ENCODE assay signal across 32 mouse cellular contexts in the genomic region with DNA sequence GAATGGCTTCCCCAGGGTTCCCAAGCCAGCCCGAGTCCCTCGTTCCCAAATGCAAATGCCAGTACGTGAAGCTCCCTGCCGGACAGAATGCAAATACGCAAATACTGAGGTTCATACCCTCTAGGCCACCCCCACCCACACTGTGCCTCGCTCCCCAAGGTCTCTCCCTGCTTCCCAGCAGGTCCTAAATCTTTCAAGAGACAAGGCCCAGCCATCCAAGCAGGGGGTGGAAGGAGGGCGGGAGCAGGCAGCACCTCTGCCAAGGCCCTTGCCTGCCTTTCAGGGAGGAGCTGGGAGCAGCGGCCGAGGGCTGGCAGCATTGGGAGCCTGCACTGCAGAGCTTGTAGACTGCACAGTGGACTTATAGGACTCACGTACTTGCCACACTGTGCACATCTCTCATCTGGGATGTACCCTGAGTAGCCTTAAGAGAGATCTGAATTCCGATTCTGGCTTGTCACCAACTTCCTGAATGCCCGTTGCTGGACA. TPM values are rescaled to one million over a fixed set of nuclear protein-coding genes. Genes with fewer than 3 reads are reported as not detected.
DNase-seq lines count a peak whose midpoint lies in the region; ATAC-seq and TF ChIP-seq lines count a peak whose summit lies in the region.
"Had no signal": no experiment of that assay in that cellular context is flagged by ENCODE, and none has a peak within 500 bp of the region (broad histone marks: within the 10 kb centered on the region; RNA-seq: fewer than 3 reads in every experiment).

A gene (plus strand): TSS at position 439 of the 489 bp plus-strand sequence.

- no peak within 1 kb of the TSS for H3K9ac ChIP-seq in forebrain, embryonic 12.5 days
- H3K9ac ChIP-seq: embryonic facial prominence, embryonic 15.5 days; hindbrain, embryonic 15.5 days; liver, embryonic 15.5 days; lung, embryonic 14.5 days; neural tube, embryonic 12.5 days had no signal

- H3K9me3 ChIP-seq in E14TG2a.4 (ENCODE audit: low read length) = no peaks in the 10 kb centered on the region
- H3K9me3 ChIP-seq in forebrain, embryonic 12.5 days = no peaks in the 10 kb centered on the region
- H3K9me3 ChIP-seq: embryonic facial prominence, embryonic 10.5 days; embryonic facial prominence, embryonic 15.5 days; hindbrain, embryonic 10.5 days; hindbrain, embryonic 15.5 days; liver, embryonic 15.5 days; neural tube, embryonic 12.5 days had no signal

- TF ChIP-seq CTCF in E14TG2a.4 (conservative IDR thresholded peaks at IDR 0.05; ENCODE audit: low read length) = no peak

- H3K27ac ChIP-seq in forebrain, embryonic 12.5 days = no peak within 1 kb of the TSS
- H3K27ac ChIP-seq: embryonic facial prominence, embryonic 10.5 days; embryonic facial prominence, embryonic 15.5 days; hindbrain, embryonic 10.5 days; hindbrain, embryonic 15.5 days; kidney, postnatal 0 days; liver, embryonic 15.5 days; neural tube, embryonic 12.5 days had no signal

- DNase-seq in NIH3T3 (ENCODE audit: low read depth) = peak; percentile 24
- DNase-seq in adrenal gland, adult 8-10 months = peak; percentile 87
- peak; percentile 28 to 40 for DNase-seq in adrenal gland, postnatal 4 days (ENCODE audit: low spot score in 2 of 2)
- no peak for DNase-seq in urinary bladder, postnatal 36 days (ENCODE audit: low spot score in 2 of 2)
- DNase-seq in spleen, postnatal 14 days (ENCODE audit: low spot score in 2 of 2) = no peak
- DNase-seq: B cell, adult 2 months; cerebellum, adult 8-10 months; cerebellum, postnatal 25 days; gastrocnemius, postnatal 14 days; heart, postnatal 14 days; kidney, adult 2 months; layer of hippocampus, postnatal 36 days; liver; lung, embryonic 14.5 days; lung, postnatal 14 days; right cerebral cortex, postnatal 4 days; thymus, postnatal 25 days had no signal

- no peak within 1 kb of the TSS for H3K4me2 ChIP-seq in forebrain, embryonic 12.5 days
- H3K4me2 ChIP-seq: embryonic facial prominence, embryonic 15.5 days; hindbrain, embryonic 15.5 days; liver, embryonic 15.5 days; lung, embryonic 14.5 days; midbrain, embryonic 11.5 days; neural tube, embryonic 12.5 days had no signal

- H3K36me3 ChIP-seq in E14TG2a.4 (ENCODE audit: insufficient read depth, low read length) = no peaks in the 10 kb centered on the region
- H3K36me3 ChIP-seq in forebrain, embryonic 12.5 days (replicated peaks) = no peaks in the 10 kb centered on the region
- H3K36me3 ChIP-seq: embryonic facial prominence, embryonic 10.5 days; embryonic facial prominence, embryonic 15.5 days; hindbrain, embryonic 10.5 days; hindbrain, embryonic 15.5 days; liver, embryonic 15.5 days; neural tube, embryonic 12.5 days had no signal

- peaks cover 59% of the 10 kb centered on the region for H3K27me3 ChIP-seq in E14TG2a.4 (ENCODE audit: insufficient read depth, low read length)
- H3K27me3 ChIP-seq in forebrain, embryonic 12.5 days = 0 out of 2 replicates have a peak, but pooled peaks cover 3% of the 10 kb centered on the region
- H3K27me3 ChIP-seq: embryonic facial prominence, embryonic 15.5 days; hindbrain, embryonic 15.5 days; liver, embryonic 15.5 days; neural tube, embryonic 12.5 days had no signal

- H3K4me1 ChIP-seq in E14TG2a.4 (replicated peaks; ENCODE audit: low read depth, low read length) = peaks cover 39% of the 10 kb centered on the region
- no peaks in the 10 kb centered on the region for H3K4me1 ChIP-seq in forebrain, embryonic 12.5 days
- H3K4me1 ChIP-seq: liver, embryonic 15.5 days; neural tube, embryonic 12.5 days had no signal

- H3K4me3 ChIP-seq in E14TG2a.4 (replicated peaks; ENCODE audit: low read length) = peak within 1 kb of the TSS; percentile 39
- no peak within 1 kb of the TSS for H3K4me3 ChIP-seq in forebrain, embryonic 12.5 days (replicated peaks)
- H3K4me3 ChIP-seq: embryonic facial prominence, embryonic 10.5 days; embryonic facial prominence, embryonic 15.5 days; hindbrain, embryonic 10.5 days; hindbrain, embryonic 15.5 days; liver, embryonic 15.5 days; neural tube, embryonic 12.5 days had no signal

- WGBS in forebrain, embryonic 12.5 days = 61% methylated on average over 12 of the region's 12 CpGs

- no peak for ATAC-seq in forebrain, embryonic 12.5 days (ENCODE audit: low FRiP score)
- ATAC-seq: forebrain, embryonic 14.5 days; midbrain, embryonic 16.5 days had no signal

RNA-seq across cellular contexts. Expression of the gene that starts here (rescaled TPM):
- 10 to 100 TPM; 27.8 to 76.4 (median 46.5) TPM for total RNA-seq in adrenal gland, adult 8-10 months (2022)
- total RNA-seq in adrenal gland, postnatal 4 days (2021) = 10 to 100 TPM; 18.6 to 18.7 TPM
- not detected in 2 replicates for polyA plus RNA-seq in forebrain, embryonic 12.5 days (2016; fragmentation: Nextera tagmentation; extraction: Ambion mirVana)
- total RNA-seq: gastrocnemius, postnatal 14 days; granulocyte monocyte progenitor cell, adult 5-6 weeks; heart, postnatal 14 days; layer of hippocampus, postnatal 36 days had no signal
- polyA plus RNA-seq: embryonic facial prominence, embryonic 10.5 days; embryonic facial prominence, embryonic 15.5 days; forebrain, embryonic 14.5 days; heart, embryonic 14.5 days; hindbrain, embryonic 10.5 days; hindbrain, embryonic 15.5 days; kidney, adult 2 months; kidney, postnatal 0 days; limb, embryonic 11.5 days; liver, embryonic 15.5 days; midbrain, embryonic 11.5 days; midbrain, embryonic 16.5 days; neural tube, embryonic 12.5 days had no signal

Comparison
In these comparisons a context has a peak if more than half of its experiments do, and no peak if none do; other contexts are left out.
1. DNase-seq: peak in NIH3T3 (single experiment), adrenal gland, adult 8-10 months (single experiment) and adrenal gland, postnatal 4 days (2 of 2); none in urinary bladder, postnatal 36 days (0 of 2) and spleen, postnatal 14 days (0 of 2).